Mouse (Mus musculus) megakaryocyte, embryonic 14.5 days (primary cell): ENCODE results near the gene Ifih1. TPM values are rescaled to one million over a fixed set of nuclear protein-coding genes. Genes with fewer than 3 reads are reported as not detected.

ENCODE experiments used
- H3K27me3 ChIP-seq: replicated peaks from 2 replicates; pipeline ENCODE3; 2012; ENCODE audit warnings: inconsistent platforms
- H3K36me3 ChIP-seq: replicated peaks from 2 replicates; pipeline ENCODE3; 2012; ENCODE audit warnings: low read length, inconsistent platforms, mixed read lengths
- H3K4me1 ChIP-seq: 2 replicates; pipeline ENCODE4 v1.6.1; 2012; ENCODE audit warnings: inconsistent platforms
- H3K4me3 ChIP-seq: replicated peaks from 2 replicates; pipeline ENCODE3; 2012; ENCODE audit warnings: moderate library complexity, mild to moderate bottlenecking, inconsistent platforms
- H3K9me3 ChIP-seq: 2 replicates; pipeline ENCODE4 v1.6.1; 2012; ENCODE audit warnings: inconsistent platforms
- FLI1 ChIP-seq: IDR thresholded peaks from 2 replicates; pipeline ENCODE4 v1.6.1; 2012; ENCODE audit warnings: low read length, inconsistent platforms, mixed read lengths
- GATA1 ChIP-seq: IDR thresholded peaks from 3 replicates; pipeline ENCODE4 v1.6.1; 2012; ENCODE audit warnings: mixed read lengths, low read length, inconsistent platforms, borderline replicate concordance
- polyA plus RNA-seq: library from polyadenylated mRNA; stranded (reverse); fragments of >175 nt; gene quantifications from 2 replicates; pipeline ENCODE4 v1.2.3, GENCODE M21; 2012; ENCODE audit warnings: low replicate concordance; ENCODE audit not compliant: insufficient read depth

The Ifih1 gene
- polyA plus RNA-seq, result 1.7 and 2.1 TPM in 2 replicates

GRCm38 (mm10) chr2:62646014-62646645, at the start of gene Ifih1:
Gene Ifih1 (minus strand): TSS chr2:62646255.
- peak within 1 kb of the TSS; percentile 95 for H3K4me3 ChIP-seq
- no peaks in the 10 kb centered on the region for H3K36me3 ChIP-seq
- H3K4me1 ChIP-seq, result peaks cover 27% of the 10 kb centered on the region
- no peaks in the 10 kb centered on the region for H3K9me3 ChIP-seq
- no peak for TF ChIP-seq FLI1
- no peak for TF ChIP-seq GATA1
- no peaks in the 10 kb centered on the region for H3K27me3 ChIP-seq

DNA sequence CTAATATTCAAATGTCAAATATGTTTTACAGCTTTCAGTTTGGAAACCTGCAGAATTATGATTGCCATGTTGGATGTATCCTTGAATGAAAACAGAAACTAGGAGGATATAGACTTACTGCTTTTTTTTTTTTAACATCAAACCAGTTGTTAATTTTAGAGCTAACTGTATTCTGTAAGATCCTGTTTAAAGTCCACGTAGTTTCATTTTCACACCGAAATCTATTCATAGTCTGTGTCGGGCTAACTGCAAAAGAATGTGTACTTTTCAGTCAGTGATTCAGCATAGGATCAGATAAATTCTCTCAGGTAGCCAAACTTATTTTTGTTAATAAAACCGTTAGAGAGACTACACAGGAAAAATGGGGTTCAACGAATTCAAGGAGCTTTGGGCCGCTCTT, 39.9 kb upstream of the Ifih1 start:
- H3K4me3 ChIP-seq, result peak overlapping the region; percentile 33
- H3K36me3 ChIP-seq, result peaks cover 3% of the 10 kb centered on the region
- TF ChIP-seq GATA1 (no peak), FLI1 (no peak)
- peaks cover 18% of the 10 kb centered on the region for H3K4me1 ChIP-seq
- H3K27me3 ChIP-seq, result no peaks in the 10 kb centered on the region
- H3K9me3 ChIP-seq, result no peaks in the 10 kb centered on the region

GRCm38 (mm10) chr2:62684989-62685595, 39.0 kb upstream of the Ifih1 start:
- no peak for TF ChIP-seq FLI1
- peak overlapping the region; percentile 64 for H3K4me3 ChIP-seq
- H3K36me3 ChIP-seq, result peaks cover 3% of the 10 kb centered on the region
- H3K9me3 ChIP-seq, result no peaks in the 10 kb centered on the region
- H3K4me1 ChIP-seq, result peaks cover 18% of the 10 kb centered on the region
- no peaks in the 10 kb centered on the region for H3K27me3 ChIP-seq

- H3K4me1 ChIP-seq, result peaks cover 18% of the 10 kb centered on the region
- no peaks in the 10 kb centered on the region for H3K27me3 ChIP-seq
- no peaks in the 10 kb centered on the region for H3K36me3 ChIP-seq
- TF ChIP-seq FLI1, result no peak
- H3K4me3 ChIP-seq, result no peak overlapping the region
- H3K9me3 ChIP-seq, result no peaks in the 10 kb centered on the region
Measured at GRCm38 (mm10) chr2:62681667-62682066, 35.6 kb upstream of the Ifih1 start.

DNA sequence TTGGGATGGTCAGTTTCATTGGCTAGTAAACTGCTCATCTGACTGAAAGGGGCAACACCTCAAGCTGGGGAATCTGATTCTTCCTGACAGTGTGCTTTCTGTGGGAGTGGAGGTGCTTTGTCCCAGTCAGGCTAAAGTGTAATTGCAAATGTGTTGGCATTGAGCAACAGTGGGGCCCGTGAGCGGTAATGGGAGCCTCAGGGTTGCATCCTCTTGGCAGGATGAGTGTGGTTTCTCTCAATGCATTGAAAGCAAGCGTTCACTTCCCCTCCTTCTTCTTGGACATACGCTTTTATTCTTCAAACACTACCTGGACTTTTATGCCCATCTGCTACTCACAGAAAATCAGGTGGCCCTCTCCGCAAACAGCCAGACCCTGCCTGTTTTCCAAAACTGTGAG, 26.7 kb upstream of the Ifih1 start:
- H3K4me3 ChIP-seq, result no peak overlapping the region
- no peaks in the 10 kb centered on the region for H3K9me3 ChIP-seq
- TF ChIP-seq GATA1, result no peak
- TF ChIP-seq FLI1, result no peak
- no peaks in the 10 kb centered on the region for H3K36me3 ChIP-seq
- H3K27me3 ChIP-seq, result no peaks in the 10 kb centered on the region
- peaks cover 3% of the 10 kb centered on the region; the same call in 1 of the 2 replicates for H3K4me1 ChIP-seq

GRCm38 (mm10) chr2:62670767-62671166, 24.7 kb upstream of the Ifih1 start:
- H3K36me3 ChIP-seq, result no peaks in the 10 kb centered on the region
- H3K4me3 ChIP-seq, result no peak overlapping the region
- TF ChIP-seq FLI1 (no peak), GATA1 (no peak)
- no peaks in the 10 kb centered on the region for H3K27me3 ChIP-seq
- H3K9me3 ChIP-seq, result no peaks in the 10 kb centered on the region
- H3K4me1 ChIP-seq, result peaks cover 3% of the 10 kb centered on the region; the same call in 1 of the 2 replicates

GRCm38 (mm10) chr2:62670301-62670700, 24.2 kb upstream of the Ifih1 start:
- Histone ChIP-seq H3K4me3 (no peak overlapping the region), H3K36me3 (no peaks in the 10 kb centered on the region), H3K27me3 (no peaks in the 10 kb centered on the region), H3K9me3 (no peaks in the 10 kb centered on the region), H3K4me1 (peaks cover 3% of the 10 kb centered on the region; the same call in 1 of the 2 replicates)
- TF ChIP-seq GATA1 (no peak), FLI1 (no peak)

- peaks cover 5% of the 10 kb centered on the region for H3K4me1 ChIP-seq
- no peaks in the 10 kb centered on the region for H3K36me3 ChIP-seq
- H3K27me3 ChIP-seq, result no peaks in the 10 kb centered on the region
- H3K4me3 ChIP-seq, result no peak overlapping the region
- no peak for TF ChIP-seq GATA1
- no peak for TF ChIP-seq FLI1
- H3K9me3 ChIP-seq, result no peaks in the 10 kb centered on the region
Measured at GRCm38 (mm10) chr2:62669848-62670247, 23.8 kb upstream of the Ifih1 start.

GRCm38 (mm10) chr2:62665536-62665935, 19.5 kb upstream of the Ifih1 start:
- H3K9me3 ChIP-seq, result no peaks in the 10 kb centered on the region
- H3K36me3 ChIP-seq, result no peaks in the 10 kb centered on the region
- no peak overlapping the region for H3K4me3 ChIP-seq
- H3K27me3 ChIP-seq, result no peaks in the 10 kb centered on the region
- H3K4me1 ChIP-seq, result peaks cover 13% of the 10 kb centered on the region
- TF ChIP-seq GATA1 (no peak), FLI1 (no peak)

DNA sequence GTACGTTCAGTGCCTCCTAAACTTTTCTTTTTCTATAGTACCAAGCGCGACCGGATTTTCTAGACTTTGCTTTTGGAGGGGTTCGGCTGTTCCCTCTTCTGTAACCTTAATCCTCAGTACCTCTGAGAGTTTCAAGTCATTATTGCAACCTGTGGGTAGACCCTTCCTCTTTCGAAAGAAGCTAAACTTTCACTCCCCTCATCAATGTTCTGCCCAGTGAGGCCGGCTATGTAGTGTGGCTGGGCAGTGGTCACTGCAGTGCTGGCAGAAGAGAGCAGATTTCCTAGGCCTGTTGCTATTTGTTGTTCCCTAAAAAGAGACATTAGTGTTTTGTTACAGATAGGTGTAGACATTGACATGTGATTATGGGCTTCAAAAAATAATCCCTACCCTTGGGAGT, 18.8 kb upstream of the Ifih1 start:
- Histone ChIP-seq H3K4me3 (peak overlapping the region; percentile 98), H3K36me3 (no peaks in the 10 kb centered on the region), H3K4me1 (peaks cover 13% of the 10 kb centered on the region), H3K27me3 (no peaks in the 10 kb centered on the region), H3K9me3 (no peaks in the 10 kb centered on the region)
- TF ChIP-seq FLI1, result no peak
- no peak for TF ChIP-seq GATA1
